Mouse (Mus musculus) megakaryocyte, embryonic 14.5 days (primary cell): ENCODE data around the gene B4galnt3.

Experiments used
- FLI1 ChIP-seq: IDR thresholded peaks from 2 replicates; pipeline ENCODE4 v1.6.1; 2012; ENCODE audit warnings: low read length, inconsistent platforms, mixed read lengths
- GATA1 ChIP-seq: IDR thresholded peaks from 3 replicates; pipeline ENCODE4 v1.6.1; 2012; ENCODE audit warnings: mixed read lengths, low read length, inconsistent platforms, borderline replicate concordance

DNA sequence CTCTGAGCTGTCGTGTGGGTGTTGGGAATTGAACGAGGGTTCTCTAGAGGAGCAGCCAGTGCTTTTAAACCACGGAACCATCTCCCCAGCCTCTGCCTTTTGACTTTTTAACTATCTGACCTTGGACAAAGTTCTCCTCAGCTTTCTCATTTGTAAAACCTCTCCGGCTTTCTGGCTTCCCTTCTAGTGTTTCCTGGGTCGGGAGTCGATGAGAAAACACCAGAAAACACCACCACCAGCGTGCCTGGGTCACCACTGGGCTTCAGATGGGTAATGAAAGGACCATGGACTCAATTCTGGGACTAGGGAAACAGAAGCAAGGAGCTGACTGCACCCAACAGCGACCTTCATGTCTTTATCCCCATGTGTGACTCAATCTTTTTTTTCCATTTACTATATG, 20.2 kb downstream of the B4galnt3 start:
- TF ChIP-seq GATA1 (no peak), FLI1 (no peak)
